Mouse (Mus musculus) ovary, postnatal 14 days (tissue): ENCODE results near the gene Zfp865.

Experiments used
- DNase-seq: peaks from one replicate; pipeline ENCODE4 v3.0.0; 2022; ENCODE audit warnings: low spot score

The Zfp865 gene

GRCm38 (mm10) chr7:5080815-5081214 lies 60.6 kb downstream of the Zfp865 start:
- no peak for DNase-seq

GRCm38 (mm10) chr7:5081241-5081640 lies 61.1 kb downstream of the Zfp865 start:
- no peak for DNase-seq

GRCm38 (mm10) chr7:5081939-5082338 lies 61.8 kb downstream of the Zfp865 start:
- no peak for DNase-seq

- DNase-seq, result no peak
These were observed 63.3 kb downstream of the Zfp865 start for GRCm38 (mm10) chr7:5083325-5084105.

- DNase-seq, result no peak
These were observed 65.3 kb downstream of the Zfp865 start for GRCm38 (mm10) chr7:5085512-5085911.
